In the genomic region with DNA sequence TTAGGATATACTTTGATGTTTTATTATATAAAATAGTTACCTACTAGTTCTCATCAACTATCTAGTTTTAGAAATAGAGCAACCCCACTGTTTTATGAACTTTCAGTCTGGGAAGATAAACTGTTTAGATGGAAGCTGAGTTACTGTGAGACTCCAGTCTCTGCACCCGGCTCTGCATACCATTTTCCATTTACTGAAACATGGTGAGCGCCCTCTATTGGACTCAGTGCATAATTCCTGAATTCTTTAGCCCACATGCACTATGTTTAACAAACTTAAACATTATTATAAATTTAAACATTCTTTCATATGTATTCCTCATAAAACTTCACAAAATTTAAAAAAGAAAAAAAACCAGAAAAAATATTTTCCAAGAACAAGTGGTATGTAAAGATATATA, we compare ENCODE assay signal across 8 mouse cellular contexts. TPM values are rescaled to one million over a fixed set of nuclear protein-coding genes. Genes with fewer than 3 reads are reported as not detected.
DNase-seq lines count a peak whose midpoint lies in the region; ATAC-seq lines count a peak whose summit lies in the region.

No protein-coding gene starts in this region.

- 0 out of 2 replicates have a peak, but pooled peaks have one; percentile 57 for ATAC-seq in frontal cortex, adult (ENCODE audit: low TSS enrichment)
- ATAC-seq in erythroid progenitor cell, adult 5-6 weeks (replicated peaks; ENCODE audit: low FRiP score, poor library complexity, severe bottlenecking), result no peak

- DNase-seq in frontal cortex, postnatal 10 days (ENCODE audit: low spot score in 2 of 2), result no peak
- DNase-seq in lung, postnatal 10 days, result peak; percentile 49
- DNase-seq in lung, adult 18-20 months, result no peak
- peak; percentile 69 for DNase-seq in ZHBTc4 (ENCODE audit: low read depth, low spot score)
- peak; percentile 53 for DNase-seq in naive thymus-derived CD4-positive, alpha-beta T cell, adult 2 months (ENCODE audit: low read depth)
- no peak for DNase-seq in cerebellum, postnatal 25 days

RNA-seq across cellular contexts. Expression of a gene that starts 13.9 kb away (rescaled TPM):
- not detected in 2 replicates for total RNA-seq in erythroid progenitor cell, adult 5-6 weeks (2015; ENCODE audit: low replicate concordance)
- total RNA-seq in erythroid progenitor cell, adult 5-6 weeks (2017; ENCODE audit: low replicate concordance), result not detected in 2 replicates

RNA-seq across cellular contexts. Expression of a gene that starts 26.8 kb away (rescaled TPM):
- total RNA-seq in erythroid progenitor cell, adult 5-6 weeks (2015; ENCODE audit: low replicate concordance), result 56.2 and 71.3 TPM in 2 replicates
- total RNA-seq in erythroid progenitor cell, adult 5-6 weeks (2017; ENCODE audit: low replicate concordance), result 108 and 110 TPM in 2 replicates

RNA-seq across cellular contexts. Expression of a gene that starts 26.9 kb away (rescaled TPM):
- total RNA-seq in erythroid progenitor cell, adult 5-6 weeks (2015; ENCODE audit: low replicate concordance), result 19.8 and 39.4 TPM in 2 replicates
- total RNA-seq in erythroid progenitor cell, adult 5-6 weeks (2017; ENCODE audit: low replicate concordance), result 23.0 and 46.1 TPM in 2 replicates

Comparison
In these comparisons a context has a peak if more than half of its experiments do, and no peak if none do; other contexts are left out.
1. DNase-seq: peak in lung, postnatal 10 days (single experiment), ZHBTc4 (single experiment) and naive thymus-derived CD4-positive, alpha-beta T cell, adult 2 months (single experiment); none in frontal cortex, postnatal 10 days (0 of 2), lung, adult 18-20 months (0 of 2) and cerebellum, postnatal 25 days (0 of 2).